Mouse (Mus musculus) T-helper 1 cell (primary cell): Measurements from ENCODE around the gene H1foo.

Source experiments
- in situ Hi-C: fragments of 300-600 bp; cut with MboI, MseI; formaldehyde crosslinking; loops from one replicate; pipeline ENCODE4 v1.15.1; 2025; ENCODE audit warnings: high pct_unique_total_duplicates

H1foo gene

GRCm38 (mm10) chr6:115944638-115945037 is at the start of gene H1foo:
Gene H1foo, plus strand, starts transcription at chr6:115944938.
- in situ Hi-C loops = no loop called here

- in situ Hi-C loops = no loop called here
Measured at GRCm38 (mm10) chr6:115896346-115896745, 48.4 kb upstream of the H1foo start.

- in situ Hi-C loops = no loop called here
Measured at GRCm38 (mm10) chr6:115897117-115897516, 47.6 kb upstream of the H1foo start.

- in situ Hi-C loops = no loop called here
Measured at GRCm38 (mm10) chr6:115897926-115898520, 46.7 kb upstream of the H1foo start.

- in situ Hi-C loops = no loop called here
Measured at GRCm38 (mm10) chr6:115901062-115901461, 43.7 kb upstream of the H1foo start.

GRCm38 (mm10) chr6:115901489-115901931 is 43.2 kb upstream of the H1foo start:
- in situ Hi-C loops = no loop called here

GRCm38 (mm10) chr6:115902545-115902944 is 42.2 kb upstream of the H1foo start:
- in situ Hi-C loops = no loop called here

GRCm38 (mm10) chr6:115905568-115905967 is 39.2 kb upstream of the H1foo start:
- in situ Hi-C loops = no loop called here

- in situ Hi-C loops = no loop called here
Measured at GRCm38 (mm10) chr6:115906455-115906854, 38.3 kb upstream of the H1foo start.

- in situ Hi-C loops = no loop called here
Measured at GRCm38 (mm10) chr6:115906871-115907270, 37.9 kb upstream of the H1foo start.

GRCm38 (mm10) chr6:115908421-115908982 is 36.2 kb upstream of the H1foo start:
- in situ Hi-C loops = no loop called here

GRCm38 (mm10) chr6:115909052-115909451 is 35.7 kb upstream of the H1foo start:
- in situ Hi-C loops = no loop called here

GRCm38 (mm10) chr6:115909940-115910339 is 34.8 kb upstream of the H1foo start:
- in situ Hi-C loops = no loop called here

GRCm38 (mm10) chr6:115911763-115912162 is 33.0 kb upstream of the H1foo start:
- in situ Hi-C loops = no loop called here

GRCm38 (mm10) chr6:115913482-115913881 is 31.3 kb upstream of the H1foo start:
- in situ Hi-C loops = no loop called here

- in situ Hi-C loops = no loop called here
Measured at GRCm38 (mm10) chr6:115914511-115915202, 30.1 kb upstream of the H1foo start.

- in situ Hi-C loops = no loop called here
Measured at GRCm38 (mm10) chr6:115915601-115916445, 28.9 kb upstream of the H1foo start.

GRCm38 (mm10) chr6:115916611-115917010 is 28.1 kb upstream of the H1foo start:
- in situ Hi-C loops = no loop called here

GRCm38 (mm10) chr6:115918615-115919014 is 26.1 kb upstream of the H1foo start:
- in situ Hi-C loops = no loop called here

- in situ Hi-C loops = no loop called here
Measured at GRCm38 (mm10) chr6:115919876-115920275, 24.9 kb upstream of the H1foo start.

GRCm38 (mm10) chr6:115924829-115925228 is 19.9 kb upstream of the H1foo start:
- in situ Hi-C loops = no loop called here

- in situ Hi-C loops = no loop called here
Measured at GRCm38 (mm10) chr6:115926416-115926815, 18.3 kb upstream of the H1foo start.
